Mouse (Mus musculus): ENCODE measurements around the gene Ccdc187. TPM values are rescaled to one million over a fixed set of nuclear protein-coding genes. Genes with fewer than 3 reads are reported as not detected.
A peak's percentile ranks its signal among the peaks of the same experiment; 100 is the strongest.

The Ccdc187 gene
- polyA plus RNA-seq, 1 experiment from 2014 or later, result 0.58 TPM

- H3K9ac ChIP-seq (replicated peaks; ENCODE audit: low read depth, low read length), result no peak overlapping the region
Observed at GRCm38 (mm10) chr2:26280594-26280993, 13.8 kb downstream of the Ccdc187 start.

GRCm38 (mm10) chr2:26279712-26280111 is 14.6 kb downstream of the Ccdc187 start:
- H3K4me1 ChIP-seq (ENCODE audit: control insufficient read depth, insufficient read depth, low read length), result no peaks in the 10 kb centered on the region
- no peak overlapping the region for H3K4me2 ChIP-seq (replicated peaks; ENCODE audit: low read depth, low read length)
- no peaks in the 10 kb centered on the region for H3K36me3 ChIP-seq (ENCODE audit: control insufficient read depth, insufficient read depth, low read length)
- H3K27ac ChIP-seq (ENCODE audit: low read length), result no peak overlapping the region
- H3K27me3 ChIP-seq (ENCODE audit: control insufficient read depth, insufficient read depth, low read length), result no peaks in the 10 kb centered on the region
- no peak overlapping the region for H3K4me3 ChIP-seq (ENCODE audit: low read depth, low read length)
- no peak overlapping the region for H3K9ac ChIP-seq (replicated peaks; ENCODE audit: low read depth, low read length)
- no peaks in the 10 kb centered on the region for H3K9me3 ChIP-seq (ENCODE audit: control insufficient read depth, low read depth, low read length)
- WGBS, result 76% methylated on average over 3 of the region's 3 CpGs
- ATAC-seq (ENCODE audit: insufficient number of reproducible peaks, insufficient read depth, low FRiP score, low read depth), result no peak

More at GRCm38 (mm10) chr2:26280594-26280993, 13.8 kb downstream of the Ccdc187 start:
- no peak for ATAC-seq (ENCODE audit: insufficient number of reproducible peaks, insufficient read depth, low FRiP score, low read depth)
- H3K4me1 ChIP-seq (ENCODE audit: control insufficient read depth, insufficient read depth, low read length), result no peaks in the 10 kb centered on the region
- WGBS, result 77% methylated on average over 11 of the region's 11 CpGs
- no peaks in the 10 kb centered on the region for H3K9me3 ChIP-seq (ENCODE audit: control insufficient read depth, low read depth, low read length)
- no peak overlapping the region for H3K27ac ChIP-seq (ENCODE audit: low read length)
- H3K4me3 ChIP-seq (ENCODE audit: low read depth, low read length), result no peak overlapping the region
- H3K36me3 ChIP-seq (ENCODE audit: control insufficient read depth, insufficient read depth, low read length), result no peaks in the 10 kb centered on the region
- no peaks in the 10 kb centered on the region for H3K27me3 ChIP-seq (ENCODE audit: control insufficient read depth, insufficient read depth, low read length)
- no peak overlapping the region for H3K4me2 ChIP-seq (replicated peaks; ENCODE audit: low read depth, low read length)

- peak; percentile 28; the same call in 1 of the 2 replicates for ATAC-seq (ENCODE audit: insufficient number of reproducible peaks, insufficient read depth, low FRiP score, low read depth)
- H3K9ac ChIP-seq (replicated peaks; ENCODE audit: low read depth, low read length), result no peak overlapping the region
- H3K4me2 ChIP-seq (replicated peaks; ENCODE audit: low read depth, low read length), result no peak overlapping the region
- no peak overlapping the region for H3K27ac ChIP-seq (ENCODE audit: low read length)
- no peaks in the 10 kb centered on the region for H3K27me3 ChIP-seq (ENCODE audit: control insufficient read depth, insufficient read depth, low read length)
- H3K4me1 ChIP-seq (ENCODE audit: control insufficient read depth, insufficient read depth, low read length), result no peaks in the 10 kb centered on the region
- no peak overlapping the region for H3K4me3 ChIP-seq (ENCODE audit: low read depth, low read length)
- no peaks in the 10 kb centered on the region for H3K36me3 ChIP-seq (ENCODE audit: control insufficient read depth, insufficient read depth, low read length)
- WGBS, result 20% methylated on average over 7 of the region's 7 CpGs
- H3K9me3 ChIP-seq (ENCODE audit: control insufficient read depth, low read depth, low read length), result no peaks in the 10 kb centered on the region
Observed at GRCm38 (mm10) chr2:26273611-26274010, 20.7 kb downstream of the Ccdc187 start.

- Histone ChIP-seq H3K4me2 (replicated peaks; ENCODE audit: low read depth, low read length) (no peak overlapping the region), H3K9ac (replicated peaks; ENCODE audit: low read depth, low read length) (no peak overlapping the region), H3K36me3 (ENCODE audit: control insufficient read depth, insufficient read depth, low read length) (no peaks in the 10 kb centered on the region), H3K4me1 (ENCODE audit: control insufficient read depth, insufficient read depth, low read length) (no peaks in the 10 kb centered on the region), H3K27ac (ENCODE audit: low read length) (no peak overlapping the region), H3K4me3 (ENCODE audit: low read depth, low read length) (no peak overlapping the region), H3K9me3 (ENCODE audit: control insufficient read depth, low read depth, low read length) (no peaks in the 10 kb centered on the region), H3K27me3 (ENCODE audit: control insufficient read depth, insufficient read depth, low read length) (no peaks in the 10 kb centered on the region)
- 72% methylated on average over 3 of the region's 3 CpGs for WGBS
- ATAC-seq (ENCODE audit: insufficient number of reproducible peaks, insufficient read depth, low FRiP score, low read depth), result no peak
Observed at GRCm38 (mm10) chr2:26268216-26268615, 26.1 kb downstream of the Ccdc187 start.

GRCm38 (mm10) chr2:26266066-26266742 is 28.2 kb downstream of the Ccdc187 start:
- no peaks in the 10 kb centered on the region for H3K36me3 ChIP-seq (ENCODE audit: control insufficient read depth, insufficient read depth, low read length)
- no peak overlapping the region for H3K27ac ChIP-seq (ENCODE audit: low read length)
- no peaks in the 10 kb centered on the region for H3K27me3 ChIP-seq (ENCODE audit: control insufficient read depth, insufficient read depth, low read length)
- ATAC-seq (ENCODE audit: insufficient number of reproducible peaks, insufficient read depth, low FRiP score, low read depth), result no peak
- H3K4me1 ChIP-seq (ENCODE audit: control insufficient read depth, insufficient read depth, low read length), result no peaks in the 10 kb centered on the region
- 73% methylated on average over 10 of the region's 10 CpGs for WGBS
- no peak overlapping the region for H3K9ac ChIP-seq (replicated peaks; ENCODE audit: low read depth, low read length)
- H3K9me3 ChIP-seq (ENCODE audit: control insufficient read depth, low read depth, low read length), result no peaks in the 10 kb centered on the region
- H3K4me3 ChIP-seq (ENCODE audit: low read depth, low read length), result no peak overlapping the region
- no peak overlapping the region for H3K4me2 ChIP-seq (replicated peaks; ENCODE audit: low read depth, low read length)

- WGBS, result 71% methylated on average over 2 of the region's 2 CpGs
- H3K4me3 ChIP-seq (ENCODE audit: low read depth, low read length), result no peak overlapping the region
- no peaks in the 10 kb centered on the region for H3K36me3 ChIP-seq (ENCODE audit: control insufficient read depth, insufficient read depth, low read length)
- no peaks in the 10 kb centered on the region for H3K27me3 ChIP-seq (ENCODE audit: control insufficient read depth, insufficient read depth, low read length)
- H3K9ac ChIP-seq (replicated peaks; ENCODE audit: low read depth, low read length), result no peak overlapping the region
- no peaks in the 10 kb centered on the region for H3K4me1 ChIP-seq (ENCODE audit: control insufficient read depth, insufficient read depth, low read length)
- no peak overlapping the region for H3K27ac ChIP-seq (ENCODE audit: low read length)
- H3K4me2 ChIP-seq (replicated peaks; ENCODE audit: low read depth, low read length), result no peak overlapping the region
- H3K9me3 ChIP-seq (ENCODE audit: control insufficient read depth, low read depth, low read length), result no peaks in the 10 kb centered on the region
- ATAC-seq (ENCODE audit: insufficient number of reproducible peaks, insufficient read depth, low FRiP score, low read depth), result no peak
Observed at GRCm38 (mm10) chr2:26265095-26265494, 29.3 kb downstream of the Ccdc187 start.

- Histone ChIP-seq H3K4me1 (ENCODE audit: control insufficient read depth, insufficient read depth, low read length) (no peaks in the 10 kb centered on the region), H3K27ac (ENCODE audit: low read length) (no peak overlapping the region), H3K9ac (replicated peaks; ENCODE audit: low read depth, low read length) (no peak overlapping the region), H3K4me2 (replicated peaks; ENCODE audit: low read depth, low read length) (no peak overlapping the region), H3K27me3 (ENCODE audit: control insufficient read depth, insufficient read depth, low read length) (no peaks in the 10 kb centered on the region), H3K4me3 (ENCODE audit: low read depth, low read length) (no peak overlapping the region), H3K36me3 (ENCODE audit: control insufficient read depth, insufficient read depth, low read length) (no peaks in the 10 kb centered on the region), H3K9me3 (ENCODE audit: control insufficient read depth, low read depth, low read length) (no peaks in the 10 kb centered on the region)
- no peak for ATAC-seq (ENCODE audit: insufficient number of reproducible peaks, insufficient read depth, low FRiP score, low read depth)
- 68% methylated on average over 4 of the region's 4 CpGs for WGBS
Observed at GRCm38 (mm10) chr2:26264646-26265045, 29.7 kb downstream of the Ccdc187 start.

GRCm38 (mm10) chr2:26257315-26258096 is 36.9 kb downstream of the Ccdc187 start:
- H3K4me1 ChIP-seq (ENCODE audit: control insufficient read depth, insufficient read depth, low read length), result no peaks in the 10 kb centered on the region
- H3K36me3 ChIP-seq (ENCODE audit: control insufficient read depth, insufficient read depth, low read length), result no peaks in the 10 kb centered on the region
- no peak overlapping the region for H3K4me3 ChIP-seq (ENCODE audit: low read depth, low read length)
- no peak for ATAC-seq (ENCODE audit: insufficient number of reproducible peaks, insufficient read depth, low FRiP score, low read depth)
- 76% methylated on average over 16 of the region's 16 CpGs for WGBS
- H3K4me2 ChIP-seq (replicated peaks; ENCODE audit: low read depth, low read length), result no peak overlapping the region
- no peaks in the 10 kb centered on the region for H3K9me3 ChIP-seq (ENCODE audit: control insufficient read depth, low read depth, low read length)
- no peak overlapping the region for H3K27ac ChIP-seq (ENCODE audit: low read length)
- no peaks in the 10 kb centered on the region for H3K27me3 ChIP-seq (ENCODE audit: control insufficient read depth, insufficient read depth, low read length)
- H3K9ac ChIP-seq (replicated peaks; ENCODE audit: low read depth, low read length), result no peak overlapping the region

Measured in stomach, embryonic 14.5 days (tissue).